Mouse (Mus musculus) retina, postnatal 1 day (tissue): ENCODE data around the gene Kcnj5.

ENCODE experiments used
- DNase-seq: peaks from one replicate; pipeline ENCODE4 v3.0.0-alpha.2; 2012

Kcnj5 gene

GRCm38 (mm10) chr9:32315999-32316398, 28.2 kb downstream of the Kcnj5 start:
- DNase-seq = no peak

DNA sequence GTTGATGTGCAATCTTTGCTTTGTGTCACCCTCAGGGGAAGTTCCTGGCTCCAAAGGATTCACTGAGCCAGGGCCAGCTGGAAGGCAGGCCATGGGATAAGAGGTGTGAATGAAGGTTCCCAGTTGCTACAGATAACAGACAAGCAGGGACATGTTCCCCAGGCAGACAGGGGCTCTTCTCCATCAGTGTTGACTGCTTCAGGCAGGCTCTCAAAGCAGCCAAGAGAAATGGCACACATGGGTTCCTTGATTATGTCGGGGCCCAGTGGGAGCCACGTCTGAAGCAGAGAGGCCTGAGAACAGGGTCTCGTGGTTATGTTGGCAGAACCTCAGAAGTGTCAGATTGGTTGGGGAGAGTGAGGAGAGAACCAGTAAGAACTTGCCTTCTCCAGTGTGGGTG, 30.1 kb downstream of the Kcnj5 start:
- no peak for DNase-seq

DNA sequence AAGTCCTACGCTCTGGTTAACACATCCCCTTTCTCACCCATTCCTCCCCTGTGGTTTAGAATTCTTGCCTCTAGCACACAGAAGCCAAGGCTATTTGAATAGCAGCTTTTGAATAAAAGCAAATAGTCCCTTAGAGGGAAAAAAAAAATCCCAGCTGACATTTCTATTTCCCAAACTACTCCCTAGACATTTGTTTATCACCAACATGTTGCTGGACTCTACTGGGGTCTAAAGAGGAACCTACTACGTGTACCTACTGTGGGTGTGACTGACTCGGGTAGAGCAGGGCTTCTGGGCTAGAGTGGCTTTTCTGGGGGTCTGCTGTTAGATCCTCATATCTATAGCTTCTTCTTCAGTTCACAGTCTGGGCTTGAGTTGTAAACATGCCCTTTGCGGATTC, 31.9 kb downstream of the Kcnj5 start:
- no peak for DNase-seq

GRCm38 (mm10) chr9:32311786-32312185, 32.4 kb downstream of the Kcnj5 start:
- DNase-seq = peak; percentile 27

- DNase-seq = no peak
Observed at GRCm38 (mm10) chr9:32302501-32303150, 41.5 kb downstream of the Kcnj5 start.

- DNase-seq = no peak
Observed at GRCm38 (mm10) chr9:32295061-32295800, 48.9 kb downstream of the Kcnj5 start.

GRCm38 (mm10) chr9:32292686-32293085, 51.5 kb downstream of the Kcnj5 start:
- DNase-seq = peak; percentile 12

DNA sequence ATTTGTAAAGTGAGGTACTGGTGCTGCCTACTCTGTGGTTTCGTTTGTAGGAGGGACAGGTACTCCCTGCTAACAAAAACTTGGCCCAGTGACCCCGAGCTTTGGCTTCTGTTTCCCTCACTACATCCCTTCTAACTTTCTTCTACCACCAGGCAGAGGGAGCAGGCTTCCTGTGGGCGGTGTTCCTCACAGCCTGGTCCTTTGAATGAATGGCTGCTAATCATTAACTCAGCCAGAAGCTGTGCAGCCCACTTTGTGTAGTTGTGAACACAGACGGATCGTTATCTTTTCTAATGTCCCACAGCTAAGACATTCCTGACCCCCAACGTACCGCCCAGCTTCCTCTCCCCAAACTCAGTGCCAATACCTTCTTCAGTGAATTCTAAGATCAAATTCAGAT, 52.5 kb downstream of the Kcnj5 start:
- DNase-seq = no peak

GRCm38 (mm10) chr9:32283591-32283990, 60.6 kb downstream of the Kcnj5 start:
- DNase-seq = no peak

DNA sequence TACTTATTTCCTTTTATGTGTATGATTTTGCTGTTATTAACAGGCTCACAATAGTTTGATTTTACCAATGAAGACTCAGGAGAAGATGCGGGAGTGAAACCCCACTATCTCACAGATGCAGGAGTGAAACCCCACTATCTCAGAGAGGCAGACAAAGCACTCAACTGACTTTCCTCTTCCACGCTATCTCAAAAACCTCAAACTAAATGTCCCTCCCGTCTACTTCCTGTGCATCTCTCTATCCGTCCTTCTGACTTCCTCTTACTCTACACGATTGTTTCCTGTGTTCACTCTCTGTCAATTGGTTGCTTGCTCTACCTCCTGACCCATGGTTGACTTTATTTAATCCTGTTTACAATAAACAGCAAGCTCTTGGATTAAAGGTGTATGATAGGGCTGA, 63.7 kb downstream of the Kcnj5 start:
- no peak for DNase-seq

DNA sequence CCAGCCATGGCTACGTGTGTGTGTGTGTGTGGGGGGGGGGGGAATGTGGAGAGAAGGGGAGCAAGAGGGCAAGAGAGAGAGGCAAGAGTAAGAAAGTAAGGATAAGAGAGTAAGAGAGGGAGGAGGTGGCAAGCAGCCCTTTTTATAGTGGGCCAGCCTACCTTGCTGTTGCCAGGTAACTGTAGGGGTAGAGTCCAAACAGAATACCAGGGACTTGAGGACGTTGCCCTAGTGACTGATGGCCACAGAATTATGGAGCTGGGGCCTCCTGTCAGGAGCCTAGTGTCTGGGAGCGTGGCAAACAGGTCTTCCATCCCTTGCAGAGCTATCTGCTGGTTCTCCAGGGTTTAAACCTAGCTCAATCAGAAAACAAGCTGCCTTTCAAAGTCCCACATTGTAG, 64.4 kb downstream of the Kcnj5 start:
- DNase-seq = no peak

GRCm38 (mm10) chr9:32278052-32278451, 66.1 kb downstream of the Kcnj5 start:
- no peak for DNase-seq

DNA sequence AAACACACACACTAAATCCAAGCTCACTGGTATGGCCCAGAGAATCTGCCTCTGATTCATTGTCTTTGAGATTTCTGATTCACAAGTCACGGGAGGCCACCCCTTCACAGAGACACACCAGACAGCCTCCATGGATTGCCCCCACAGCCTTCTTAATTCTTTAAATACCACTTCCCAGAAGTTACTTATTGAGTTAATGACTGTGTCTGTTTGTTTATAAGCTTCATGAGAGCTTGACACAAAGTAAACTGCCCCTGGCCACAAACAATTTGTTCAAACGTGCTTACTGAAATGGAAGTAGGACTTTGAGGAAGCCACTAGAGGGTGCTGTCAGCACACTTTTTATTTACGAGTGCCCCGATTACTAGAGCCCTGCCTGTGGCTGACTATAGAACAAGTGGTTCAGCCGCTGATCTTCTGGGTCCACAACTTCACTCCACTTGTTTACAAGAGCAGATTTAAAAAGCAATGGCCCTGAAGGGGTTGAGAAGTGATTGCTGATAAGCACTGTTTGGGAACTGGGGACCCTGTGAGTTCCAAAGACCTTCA, 72.2 kb downstream of the Kcnj5 start:
- peak; percentile 87 for DNase-seq
